Mouse (Mus musculus) ES-E14 (cell line): ENCODE data around the gene Chmp2a. TPM values are rescaled to one million over a fixed set of nuclear protein-coding genes. Genes with fewer than 3 reads are reported as not detected.
A peak's percentile ranks its signal among the peaks of the same experiment; 100 is the strongest.

Experiments
- DNase-seq: peaks from one replicate; pipeline ENCODE4 v3.0.0-alpha.2; 2013; ENCODE audit warnings: low read depth, low spot score
- H3K27ac ChIP-seq: 2 replicates; pipeline ENCODE4 v1.5.1; 2012; ENCODE audit warnings: low read depth, mild to moderate bottlenecking, low read length, moderate library complexity, mixed read lengths; ENCODE audit not compliant: poor library complexity, insufficient read depth, severe bottlenecking
- H3K36me3 ChIP-seq: 2 replicates; pipeline ENCODE4 v1.6.1; 2012; ENCODE audit warnings: mild to moderate bottlenecking, low read length, moderate library complexity, mixed read lengths; ENCODE audit not compliant: control insufficient read depth, poor library complexity, insufficient read depth, severe bottlenecking
- H3K4me1 ChIP-seq, 2 experiments: fragments of 150-350 bp in 1 of 2; sonication (generic) in 1 of 2; 2 replicates each; pipeline ENCODE4 v1.6.1; 2012; ENCODE audit warnings: low read length in 2 of 2, mild to moderate bottlenecking in 1 of 2, mixed read lengths in 1 of 2; ENCODE audit not compliant: control insufficient read depth in 2 of 2, insufficient read depth in 2 of 2, poor library complexity in 1 of 2
- H3K4me3 ChIP-seq, 2 experiments: fragments of 150-350 bp in 1 of 2; sonication (generic) in 1 of 2; 2 replicates each; pipeline ENCODE4 v1.5.1; 2012; ENCODE audit warnings: low read length in 2 of 2, low read depth in 1 of 2, mild to moderate bottlenecking in 1 of 2, mixed read lengths in 1 of 2; ENCODE audit not compliant: insufficient read depth in 1 of 2, poor library complexity in 1 of 2, severe bottlenecking in 1 of 2
- H3K9ac ChIP-seq: 2 replicates; pipeline ENCODE4 v1.6.1; 2012; ENCODE audit warnings: low read depth, mild to moderate bottlenecking, low read length, mixed read lengths; ENCODE audit not compliant: poor library complexity, insufficient read depth, severe bottlenecking
- H3K9me3 ChIP-seq: fragments of 150-350 bp; sonication (generic); 2 replicates; pipeline ENCODE4 v1.6.1; 2012; ENCODE audit warnings: low read depth, mild to moderate bottlenecking, low read length; ENCODE audit not compliant: control insufficient read depth, insufficient read depth
- CHD2 ChIP-seq: IDR thresholded peaks from 2 replicates; pipeline ENCODE4 v1.6.1; 2014; ENCODE audit warnings: mild to moderate bottlenecking, low read depth, low read length, inconsistent platforms
- HCFC1 ChIP-seq: IDR thresholded peaks from 2 replicates; pipeline ENCODE4 v1.6.1; 2012; ENCODE audit warnings: low read length, inconsistent platforms, borderline replicate concordance; ENCODE audit not compliant: insufficient read depth
- MAFK ChIP-seq: IDR thresholded peaks from 2 replicates; pipeline ENCODE4 v1.6.1; 2014; ENCODE audit warnings: mild to moderate bottlenecking, low read depth, low read length, inconsistent platforms; ENCODE audit not compliant: insufficient read depth
- ZC3H11A ChIP-seq: IDR thresholded peaks from 2 replicates; pipeline ENCODE4 v1.6.1; 2012; ENCODE audit warnings: low read depth, mild to moderate bottlenecking, inconsistent platforms, low read length, borderline replicate concordance
- ZNF384 ChIP-seq: IDR thresholded peaks from 2 replicates; pipeline ENCODE4 v1.6.1; 2012; ENCODE audit warnings: low read depth, low read length, inconsistent platforms
- in situ Hi-C, 2 experiments: fragments of 600-800 bp; cut with MboI; formaldehyde crosslinking; loops; one replicate each; pipeline ENCODE4 v1.15.1; 2025; ENCODE audit warnings: low sequenced_read_pairs in 2 of 2, inconsistent platforms in 1 of 2; ENCODE audit not compliant: unreplicated experiment in 2 of 2
- total RNA-seq: library from RNA; depleted of rRNA; stranded (reverse); fragments of 300-350 nt; gene quantifications from 2 replicates; pipeline ENCODE4 v1.2.3, GENCODE M21; 2012

The Chmp2a gene
- total RNA-seq, 1 experiment = 143 TPM

DNA sequence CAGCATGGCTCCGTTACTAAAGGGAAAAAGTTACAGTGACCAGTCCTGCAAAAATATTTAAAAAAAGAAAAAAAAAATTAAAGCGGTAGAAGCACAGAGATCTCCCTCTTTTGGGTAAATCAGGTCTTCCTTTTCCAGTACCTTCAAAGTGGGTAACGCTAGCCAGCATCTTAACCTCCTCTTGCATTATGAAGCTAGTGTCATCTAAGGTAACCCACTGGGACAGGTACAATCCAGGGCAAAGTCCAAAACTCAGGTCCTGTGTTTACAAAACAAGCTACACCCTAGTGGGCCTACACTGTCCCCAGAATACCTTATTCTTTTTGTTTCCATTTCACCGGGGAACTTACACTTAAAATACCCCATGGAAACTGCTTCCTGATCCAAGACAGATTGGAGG lies 20.9 kb downstream of the Chmp2a start:
- in situ Hi-C loops = no loop called here
- DNase-seq = no peak
- H3K36me3 ChIP-seq = no peaks in the 10 kb centered on the region
- peaks cover 14 to 18% of the 10 kb centered on the region in 2 experiments; a peak in 3 of 4 replicates for H3K4me1 ChIP-seq
- H3K9ac ChIP-seq = peak overlapping the region; percentile 69
- H3K27ac ChIP-seq = peak overlapping the region; percentile 100
- TF ChIP-seq ZNF384 = no peak
- TF ChIP-seq MAFK = no peak
- no peak for TF ChIP-seq HCFC1
- no peak for TF ChIP-seq CHD2
- TF ChIP-seq ZC3H11A = no peak
- peak overlapping the region in 1 of 2 experiments; percentile 11; a peak in 1 of 4 replicates for H3K4me3 ChIP-seq
- H3K9me3 ChIP-seq = no peaks in the 10 kb centered on the region

DNA sequence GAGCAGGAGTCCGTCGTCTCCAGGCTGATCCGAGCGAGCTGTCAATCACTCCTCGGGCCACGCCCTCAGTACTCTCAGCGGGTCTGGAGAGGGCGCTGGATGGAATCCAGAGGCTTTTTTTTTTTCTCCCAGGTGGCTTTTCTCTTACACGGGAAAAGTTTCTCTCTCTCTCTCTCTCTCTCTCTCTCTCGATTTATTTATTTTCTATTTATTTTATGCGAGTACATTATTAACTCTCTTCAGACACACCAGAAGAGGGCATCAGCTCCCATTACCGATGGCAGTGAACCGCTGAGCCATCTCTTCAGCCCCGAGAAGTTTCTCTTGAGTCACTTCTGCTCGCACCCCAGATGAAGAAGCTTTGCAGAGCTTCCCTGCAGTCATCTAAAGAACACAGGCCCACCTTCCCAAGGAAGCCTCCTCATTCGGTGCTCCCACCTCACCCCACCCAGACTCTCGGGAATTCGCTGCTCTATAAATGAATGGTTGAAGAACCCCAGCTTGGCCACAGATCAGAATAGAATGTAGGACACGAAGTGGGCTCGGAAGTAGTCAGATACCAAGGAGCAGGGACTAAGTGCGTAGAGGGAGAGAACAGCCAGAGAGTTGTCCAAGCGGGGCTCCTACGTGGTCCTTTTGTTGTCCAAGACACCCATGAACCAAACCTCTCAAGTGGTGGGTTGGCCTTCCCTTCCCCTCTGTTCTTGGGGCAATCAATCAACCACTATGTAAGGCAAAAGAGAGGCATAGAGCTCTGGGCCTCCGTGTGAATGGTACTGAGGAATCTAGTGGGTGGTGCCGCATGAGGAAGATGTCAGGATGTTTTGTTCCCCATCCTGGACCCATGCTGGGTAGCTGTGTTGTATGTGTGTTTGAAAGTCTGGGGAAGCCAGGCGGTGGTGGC lies 24.4 kb downstream of the Chmp2a start, which contains the start of gene Zbtb45:
TSS of gene Zbtb45 (minus strand) at position 30 of the 904 bp plus-strand sequence.
- no peaks in the 10 kb centered on the region for H3K36me3 ChIP-seq
- TF ChIP-seq ZNF384 (peak; percentile 94), CHD2 (no peak)
- in situ Hi-C loops = no loop called here
- peak; percentile 69 for DNase-seq
- H3K9ac ChIP-seq = peak within 1 kb of the TSS; percentile 88
- H3K9me3 ChIP-seq = no peaks in the 10 kb centered on the region
- peak within 1 kb of the TSS; percentile 77 to 78 for H3K4me3 ChIP-seq
- H3K4me1 ChIP-seq = peaks cover 12 to 19% of the 10 kb centered on the region in 2 experiments; a peak in 3 of 4 replicates
- H3K27ac ChIP-seq = peak within 1 kb of the TSS; percentile 100

DNA sequence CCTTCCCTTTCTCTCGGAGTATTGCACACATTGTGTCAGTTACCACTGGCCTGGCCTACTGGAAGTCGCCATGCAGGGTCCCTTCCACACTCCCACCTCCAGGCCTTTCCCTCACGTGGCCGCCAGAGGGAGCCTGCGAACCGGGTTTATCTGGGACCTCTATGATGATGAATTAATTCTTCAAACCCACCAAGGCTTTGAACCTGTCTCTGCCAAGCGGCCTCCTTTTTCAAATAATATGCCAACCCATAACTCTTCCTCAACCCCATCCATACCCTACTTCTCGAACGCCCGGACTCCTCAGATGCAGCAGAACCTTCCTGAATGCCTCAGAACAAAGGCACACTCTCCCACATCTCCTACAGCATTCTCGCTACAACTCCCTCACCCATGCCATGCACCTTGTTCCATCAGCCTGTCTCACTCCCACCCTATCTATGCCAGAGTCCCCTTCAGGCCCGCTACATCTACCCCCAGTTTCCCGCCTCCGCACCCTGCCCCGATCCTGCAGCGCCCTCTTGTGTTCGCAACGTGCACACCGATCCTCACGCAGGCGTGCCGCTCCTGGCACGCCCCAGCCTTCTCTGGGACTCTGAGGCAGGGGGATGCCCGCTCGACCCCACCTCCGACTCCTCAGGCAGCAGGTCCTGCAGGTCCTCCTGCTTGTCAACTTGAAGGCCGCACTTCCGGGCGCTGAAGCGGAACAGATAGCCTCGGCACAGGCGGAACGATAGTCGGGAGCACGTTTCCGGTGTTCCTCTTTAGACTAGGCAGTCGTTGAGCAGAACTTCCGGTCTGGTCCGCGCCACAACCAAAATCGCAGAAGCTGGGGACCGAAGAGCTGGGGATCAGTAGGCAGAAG lies 25.2 kb downstream of the Chmp2a start:
- Histone ChIP-seq H3K4me1 (peaks cover 8 to 16% of the 10 kb centered on the region in 2 experiments; a peak in 3 of 4 replicates), H3K9ac (peak overlapping the region; percentile 88), H3K9me3 (no peaks in the 10 kb centered on the region), H3K36me3 (no peaks in the 10 kb centered on the region; the same call in 1 of the 2 replicates), H3K27ac (peak overlapping the region; percentile 100), H3K4me3 (peak overlapping the region; percentile 77 to 78)
- peak; percentile 95 for DNase-seq
- peak; percentile 85 for TF ChIP-seq HCFC1
- no peak for TF ChIP-seq ZNF384
- peak; percentile 44 for TF ChIP-seq ZC3H11A
- TF ChIP-seq CHD2 = 0 out of 2 replicates have a peak, but pooled peaks have one; percentile 41
- no peak; the same call in 1 of the 2 replicates for TF ChIP-seq MAFK
- in situ Hi-C loops = no loop called here

DNA sequence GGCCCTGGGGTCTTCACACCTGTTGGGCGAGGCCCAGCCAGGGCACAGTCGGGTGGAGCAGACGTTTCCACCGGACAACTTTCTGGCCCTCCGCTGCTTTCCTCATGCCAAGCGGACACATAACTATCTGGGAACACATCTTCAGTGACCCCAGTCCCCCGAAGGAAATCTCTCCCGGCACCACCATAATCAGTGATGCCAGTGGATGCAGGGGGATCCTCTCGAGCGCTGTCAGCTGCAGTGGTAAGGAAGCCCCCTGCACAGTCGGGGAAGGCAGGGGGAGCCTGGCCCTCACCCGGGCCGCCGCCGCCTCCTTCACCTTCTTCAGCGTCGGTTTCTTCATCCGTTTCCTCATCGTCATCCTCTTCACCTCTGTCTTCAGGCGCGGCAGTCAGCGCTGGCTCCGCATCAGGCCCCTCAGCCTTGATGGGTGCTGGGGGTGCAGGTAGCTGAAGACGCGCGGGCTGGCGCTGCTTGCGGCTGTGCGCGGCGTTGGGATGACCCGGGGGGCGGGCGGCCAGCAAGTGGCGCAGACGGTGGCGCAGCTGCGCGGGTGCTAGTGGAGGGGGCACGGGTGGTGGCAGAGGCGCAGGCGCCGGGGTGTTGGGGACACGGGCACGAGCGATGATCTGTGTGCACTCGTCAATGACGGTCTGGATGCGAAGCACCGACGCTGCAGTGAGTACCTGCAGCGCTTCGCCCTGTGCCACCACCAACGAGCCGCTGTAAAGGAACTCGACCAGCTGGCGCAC lies 27.1 kb downstream of the Chmp2a start:
- Histone ChIP-seq H3K9ac (peak overlapping the region; percentile 61), H3K9me3 (no peaks in the 10 kb centered on the region)
- TF ChIP-seq ZC3H11A = no peak
- no peak for TF ChIP-seq ZNF384
- TF ChIP-seq MAFK = no peak
- TF ChIP-seq CHD2 = no peak

More for the DNA sequence above, 27.1 kb downstream of the Chmp2a start:
- H3K27ac ChIP-seq = no peak overlapping the region
- H3K4me3 ChIP-seq = peak overlapping the region; percentile 63 to 78
- in situ Hi-C loops = no loop called here
- H3K4me1 ChIP-seq = peaks cover 3 to 12% of the 10 kb centered on the region in 2 experiments; a peak in 3 of 4 replicates
- no peak for DNase-seq
- no peaks in the 10 kb centered on the region; the same call in 1 of the 2 replicates for H3K36me3 ChIP-seq
